Mouse (Mus musculus) erythroblast, adult 5-6 weeks (primary cell): Measurements from ENCODE around the gene Fer1l4. TPM values are rescaled to one million over a fixed set of nuclear protein-coding genes. Genes with fewer than 3 reads are reported as not detected.

ENCODE experiments used
- ATAC-seq: replicated peaks from 2 replicates; pipeline ENCODE4 v1.8.0; 2016; ENCODE audit warnings: moderate number of reproducible peaks, mild to moderate bottlenecking, moderate TSS enrichment, inconsistent platforms; ENCODE audit not compliant: poor library complexity, low FRiP score, severe bottlenecking
- total RNA-seq, 2 experiments: library from RNA; stranded (forward) in 1 of 2; stranded (reverse) in 1 of 2; fragments of 150-400 nt in 1 of 2; fragments of 200-764, 138-1000 nt in 1 of 2; gene quantifications; 2 replicates each; pipeline versions ENCODE4 v1.2.3 to v1.2.4; 2015 to 2017; ENCODE audit warnings: low replicate concordance in 2 of 2

Gene Fer1l4
- not detected in 2 replicates for total RNA-seq (2015; ENCODE audit: low replicate concordance)
- not detected in 2 replicates for total RNA-seq (2017; ENCODE audit: low replicate concordance)

DNA sequence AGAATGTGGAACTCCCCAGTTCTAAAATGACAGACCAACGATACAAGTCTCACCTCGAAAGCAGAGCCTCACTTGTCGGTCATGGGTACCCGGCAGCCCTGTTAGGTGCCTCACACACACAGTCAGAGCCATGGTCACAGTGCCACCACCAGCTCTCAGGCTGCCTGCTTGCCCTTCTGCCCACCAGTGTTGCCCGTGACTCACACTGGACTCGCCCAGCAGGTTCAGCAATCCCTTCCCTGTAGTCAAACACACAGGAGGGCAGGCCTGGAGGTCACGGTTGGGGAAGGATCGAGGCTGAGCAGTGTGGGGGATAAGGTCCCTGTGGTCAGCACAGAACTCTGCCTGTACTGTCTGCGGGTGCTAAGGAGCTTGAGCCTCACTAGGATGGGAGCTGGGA lies at the start of gene Fer1l4:
Gene Fer1l4 (minus strand): TSS at position 132 of the 400 bp plus-strand sequence.
- no peak for ATAC-seq

DNA sequence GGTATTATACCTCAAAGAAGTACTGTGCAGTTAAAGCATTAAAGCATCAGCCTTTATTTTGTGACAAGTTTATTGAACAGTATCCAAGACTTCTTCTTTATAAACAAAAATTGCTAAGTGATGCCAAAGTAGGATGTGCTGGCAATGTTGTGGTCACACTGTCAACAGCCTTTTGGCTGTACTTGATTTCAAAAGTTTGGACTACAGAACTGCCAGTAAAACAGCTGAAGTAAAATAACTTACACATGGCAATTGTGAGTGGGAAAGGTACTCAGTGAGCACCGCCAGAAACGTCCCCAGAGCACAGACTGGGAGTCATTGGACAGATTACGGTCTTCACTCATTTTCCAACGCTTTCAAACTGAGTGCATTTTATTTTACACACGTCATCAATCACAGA lies 39.2 kb upstream of the Fer1l4 start:
- no peak for ATAC-seq

DNA sequence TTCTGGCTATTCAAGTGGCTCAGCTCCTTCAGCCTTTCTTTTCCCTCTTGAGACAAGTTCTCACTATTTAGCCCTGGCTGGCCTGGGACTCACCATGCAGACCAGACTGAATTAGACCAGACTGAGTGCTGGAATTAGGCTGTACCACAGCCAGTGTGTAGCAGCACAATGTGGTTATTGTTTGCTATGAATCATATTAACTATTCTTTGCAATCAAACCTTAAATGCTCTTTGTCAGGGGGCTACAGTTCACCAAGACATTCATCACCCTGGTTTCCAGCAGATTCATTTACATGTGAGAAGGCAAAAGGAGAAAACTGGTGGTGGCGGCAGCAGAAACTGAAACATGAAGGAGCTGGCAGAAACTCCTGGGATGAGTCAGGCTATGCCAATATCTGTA lies 37.1 kb upstream of the Fer1l4 start:
- no peak for ATAC-seq

DNA sequence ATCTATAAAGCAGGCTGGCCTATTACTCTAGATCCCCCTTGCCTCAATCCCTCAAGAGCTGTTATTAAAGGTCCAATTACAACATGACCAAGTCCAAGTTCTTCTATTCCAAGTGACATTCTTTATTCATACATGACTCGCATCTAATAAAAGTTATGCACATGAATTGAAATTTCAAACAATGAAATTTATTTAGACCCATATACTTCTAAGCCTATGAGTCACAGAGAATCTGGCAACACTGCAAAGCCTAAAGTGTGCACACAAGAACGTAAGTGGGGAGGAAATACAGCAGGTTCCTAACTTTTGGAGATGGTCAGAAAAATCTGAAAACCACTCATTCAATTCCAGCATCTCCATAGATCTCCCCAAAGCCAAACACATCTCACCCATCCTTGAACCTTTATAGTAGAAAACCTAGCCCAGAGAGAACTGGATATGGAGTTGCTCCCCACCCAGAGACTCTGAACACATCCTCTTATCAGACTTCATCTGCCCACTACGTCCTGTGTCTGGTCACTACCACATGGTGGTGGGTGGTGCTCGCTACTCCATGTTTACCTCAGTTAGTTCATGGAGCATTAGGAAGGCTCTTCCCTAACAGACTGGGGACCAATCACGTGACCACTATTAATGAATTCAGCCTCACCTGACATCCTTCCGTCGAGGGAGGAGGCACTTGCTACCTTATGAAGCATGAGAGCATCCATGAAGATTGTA lies 34.8 kb upstream of the Fer1l4 start:
- ATAC-seq: no peak

DNA sequence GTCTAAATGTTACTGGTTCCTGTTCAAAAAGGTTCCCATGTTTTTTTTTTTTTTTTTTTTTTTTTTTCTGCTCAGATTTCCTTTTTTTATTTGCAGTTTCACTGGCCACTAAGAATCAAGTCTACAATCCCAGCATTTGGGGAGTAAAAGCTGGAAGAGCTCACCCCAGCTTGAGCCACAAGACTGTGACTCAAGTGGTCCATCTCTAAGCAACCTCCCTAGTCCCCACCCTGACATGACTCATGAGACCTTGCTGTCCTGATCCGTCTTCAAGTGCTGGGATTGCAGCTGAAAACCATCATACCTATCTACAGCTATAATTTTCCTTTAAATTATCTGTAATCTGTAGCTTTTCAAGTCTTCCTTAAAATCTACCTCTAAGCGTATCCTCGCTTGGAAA lies 31.8 kb upstream of the Fer1l4 start:
- no peak for ATAC-seq

DNA sequence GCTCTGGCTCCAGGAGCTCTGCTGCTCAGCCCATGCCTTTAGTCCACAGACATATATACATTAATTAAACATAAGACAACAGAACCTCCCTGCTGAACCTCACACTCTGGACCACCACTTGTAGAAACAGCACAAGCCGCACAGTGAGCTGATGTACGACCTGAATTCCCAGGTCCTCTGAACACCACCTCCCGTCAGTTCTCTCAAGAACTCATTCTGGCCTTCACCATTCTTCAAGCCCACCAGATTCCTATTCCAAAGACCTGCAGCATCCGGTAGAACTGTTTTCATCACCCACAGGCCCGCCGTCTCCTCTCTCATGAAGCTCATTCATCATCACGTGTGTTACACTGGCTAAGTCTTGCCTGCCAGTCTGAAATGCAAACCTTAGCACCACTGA lies 27.6 kb upstream of the Fer1l4 start:
- ATAC-seq: no peak

DNA sequence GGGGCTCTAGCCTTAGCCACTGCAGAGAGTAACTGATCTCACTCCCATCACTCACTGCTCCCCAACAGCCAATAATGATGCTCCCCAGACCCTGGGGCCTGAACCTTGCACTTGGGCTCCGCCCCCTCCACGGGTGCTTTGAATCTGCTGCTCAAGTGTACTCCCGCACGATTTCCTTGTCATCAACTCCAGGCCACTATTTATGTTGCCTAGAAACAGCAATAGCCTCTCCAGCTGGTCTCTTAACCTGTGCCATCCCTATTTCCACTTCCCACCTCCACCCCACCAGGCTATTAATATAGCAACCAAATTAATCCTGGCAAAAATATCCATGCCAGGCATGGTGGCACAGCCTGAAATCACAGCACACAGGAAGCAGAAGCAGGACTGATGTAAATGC lies 26.9 kb upstream of the Fer1l4 start:
- ATAC-seq: no peak

DNA sequence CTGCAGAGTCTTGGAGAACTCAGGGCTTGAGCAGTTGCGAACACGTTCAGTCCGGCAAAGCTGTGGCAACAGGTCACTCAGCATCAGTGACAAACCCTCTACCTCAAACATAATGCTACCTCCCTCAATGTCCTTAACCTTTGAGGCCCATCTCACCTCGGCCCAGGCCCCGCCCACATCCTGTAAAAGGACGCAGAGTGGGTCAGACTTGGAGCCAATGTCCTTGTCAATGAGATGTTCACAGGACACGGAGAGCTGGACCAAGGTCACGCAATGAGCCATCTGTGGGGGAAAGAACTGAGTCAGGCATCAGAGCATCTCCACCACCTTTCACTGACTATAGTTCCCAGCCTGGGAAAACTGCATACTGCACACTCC lies 26.4 kb upstream of the Fer1l4 start:
- ATAC-seq: no peak

DNA sequence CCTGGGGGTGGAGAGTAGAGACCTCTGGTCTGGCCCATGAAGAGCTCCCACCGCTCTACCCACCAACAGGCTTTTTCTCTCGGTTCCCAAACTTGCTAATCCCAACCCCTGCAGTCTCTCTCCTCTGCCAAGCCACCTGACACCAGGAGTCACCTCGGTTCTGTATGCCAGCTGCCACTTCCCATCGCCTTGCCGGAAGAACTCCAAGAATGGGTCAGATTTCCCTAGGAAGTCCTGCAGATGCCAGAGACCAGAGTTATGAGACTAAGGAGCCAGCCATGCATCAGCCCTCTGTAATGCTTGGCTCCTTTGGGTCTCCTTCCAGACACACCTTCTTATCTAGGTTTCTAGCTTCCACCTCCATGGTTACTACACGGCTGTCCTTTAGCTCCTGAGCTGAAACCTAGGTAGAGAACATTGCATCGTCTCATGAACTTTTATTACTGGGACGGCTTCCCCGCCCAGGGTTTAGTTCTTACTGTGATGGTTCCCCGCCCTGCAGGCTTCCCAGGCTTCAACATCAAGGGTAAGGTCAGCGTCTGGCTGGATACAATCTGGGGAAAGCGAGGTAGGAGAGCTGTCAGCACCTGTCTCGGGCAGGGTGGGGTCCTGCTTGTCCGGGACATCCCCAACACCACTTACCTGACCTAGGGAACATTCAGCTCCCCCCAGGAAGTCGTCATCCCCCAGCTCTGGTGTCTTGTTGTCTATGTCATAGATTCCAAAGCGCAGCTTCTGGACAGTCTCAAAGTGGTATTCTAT lies 25.9 kb upstream of the Fer1l4 start:
- no peak for ATAC-seq

DNA sequence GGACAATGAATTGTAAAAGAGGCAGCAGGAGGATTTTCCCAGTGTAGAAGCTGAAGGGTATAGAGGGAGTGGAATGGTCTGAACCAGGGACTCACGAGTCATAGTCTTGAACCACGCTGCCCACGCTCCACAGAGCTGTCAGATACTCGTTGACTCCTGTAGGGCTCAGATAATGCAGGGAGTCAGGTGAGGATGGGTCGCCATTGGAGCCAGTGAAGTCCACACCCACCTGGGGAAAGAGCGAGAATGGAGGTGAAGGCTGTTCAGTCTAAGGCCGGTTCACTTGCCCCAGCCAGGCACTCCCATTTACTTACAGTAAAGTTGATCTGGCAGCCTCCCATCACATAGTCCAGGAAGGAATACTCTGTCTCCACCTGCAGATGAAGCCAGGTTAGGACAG lies 24.7 kb upstream of the Fer1l4 start:
- no peak for ATAC-seq

DNA sequence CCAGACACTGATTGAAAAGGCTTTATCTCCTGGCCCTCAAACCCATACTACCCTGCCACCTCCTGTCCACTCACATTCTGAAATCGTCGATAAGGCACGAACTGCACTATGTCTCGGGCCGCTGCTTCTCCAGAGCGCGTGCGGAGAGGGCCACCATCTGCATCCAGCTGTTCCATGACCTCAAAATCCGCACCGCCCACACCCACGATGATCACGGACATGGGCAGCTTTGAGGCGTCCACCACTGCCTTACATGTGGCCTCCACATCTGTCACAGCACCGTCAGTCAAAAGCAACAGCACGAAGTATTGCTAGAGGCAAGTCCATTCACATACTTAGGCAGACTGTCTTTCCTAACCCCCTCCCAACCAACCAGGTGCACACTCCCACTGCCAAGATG lies 21.0 kb upstream of the Fer1l4 start:
- no peak for ATAC-seq

DNA sequence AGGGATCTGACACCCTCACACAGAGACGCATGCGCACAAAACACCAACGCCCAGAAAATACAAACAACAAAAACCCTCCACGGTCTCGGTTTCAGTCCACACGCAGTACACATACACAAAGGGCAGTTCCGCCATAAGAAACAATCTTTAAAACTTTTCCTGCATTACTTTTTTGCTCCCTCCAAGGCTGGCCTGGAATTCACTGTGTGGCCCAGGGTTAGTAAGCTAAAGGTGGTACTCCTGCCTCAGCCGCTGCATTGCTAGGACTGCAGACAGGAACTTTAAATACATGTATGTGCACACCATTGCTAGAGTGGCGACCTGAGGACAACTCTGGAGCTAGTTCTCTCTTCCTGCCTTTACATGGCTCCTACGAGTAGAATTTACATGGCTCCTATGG lies 18.5 kb upstream of the Fer1l4 start:
- ATAC-seq: no peak

DNA sequence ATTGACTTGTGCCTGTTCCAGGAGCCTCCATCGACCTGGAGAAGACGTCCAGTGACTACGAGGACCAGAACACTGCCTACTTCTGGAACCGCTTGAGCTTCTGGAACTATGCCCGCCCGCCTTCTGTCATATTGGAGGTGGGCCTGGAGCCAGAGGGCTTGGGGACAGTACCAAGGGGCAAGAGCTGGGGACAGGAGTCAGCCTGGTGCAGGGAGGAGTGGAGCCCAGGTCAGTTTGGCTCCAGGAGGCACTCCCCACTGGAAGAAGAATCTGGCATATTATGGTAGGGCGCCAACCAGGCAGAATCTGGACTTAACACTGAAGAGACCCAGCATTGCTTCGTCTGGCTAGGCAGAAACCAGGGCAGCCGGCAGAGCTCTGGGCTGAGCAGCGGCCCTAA lies 15.2 kb upstream of the Fer1l4 start:
- ATAC-seq: no peak

DNA sequence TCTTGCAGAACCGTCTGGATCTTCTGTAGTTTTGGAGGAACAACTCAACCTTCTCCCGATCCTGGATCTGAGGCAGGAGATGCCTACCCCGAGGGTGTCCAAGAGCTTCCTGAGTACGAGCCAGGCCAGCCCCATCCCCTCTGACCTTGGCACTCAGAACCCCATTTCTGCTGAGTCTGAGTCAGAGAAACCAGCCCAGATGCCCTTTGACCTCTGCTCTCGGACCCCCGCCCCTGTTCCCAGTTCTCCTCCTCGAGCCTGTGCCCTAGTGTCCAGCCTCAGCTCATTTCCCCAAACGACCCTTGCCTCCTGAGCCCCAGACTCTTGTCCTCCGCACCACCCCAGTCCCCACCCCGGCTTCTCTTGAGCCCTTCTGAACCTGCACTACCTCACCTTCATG lies 13.4 kb upstream of the Fer1l4 start:
- no peak for ATAC-seq

DNA sequence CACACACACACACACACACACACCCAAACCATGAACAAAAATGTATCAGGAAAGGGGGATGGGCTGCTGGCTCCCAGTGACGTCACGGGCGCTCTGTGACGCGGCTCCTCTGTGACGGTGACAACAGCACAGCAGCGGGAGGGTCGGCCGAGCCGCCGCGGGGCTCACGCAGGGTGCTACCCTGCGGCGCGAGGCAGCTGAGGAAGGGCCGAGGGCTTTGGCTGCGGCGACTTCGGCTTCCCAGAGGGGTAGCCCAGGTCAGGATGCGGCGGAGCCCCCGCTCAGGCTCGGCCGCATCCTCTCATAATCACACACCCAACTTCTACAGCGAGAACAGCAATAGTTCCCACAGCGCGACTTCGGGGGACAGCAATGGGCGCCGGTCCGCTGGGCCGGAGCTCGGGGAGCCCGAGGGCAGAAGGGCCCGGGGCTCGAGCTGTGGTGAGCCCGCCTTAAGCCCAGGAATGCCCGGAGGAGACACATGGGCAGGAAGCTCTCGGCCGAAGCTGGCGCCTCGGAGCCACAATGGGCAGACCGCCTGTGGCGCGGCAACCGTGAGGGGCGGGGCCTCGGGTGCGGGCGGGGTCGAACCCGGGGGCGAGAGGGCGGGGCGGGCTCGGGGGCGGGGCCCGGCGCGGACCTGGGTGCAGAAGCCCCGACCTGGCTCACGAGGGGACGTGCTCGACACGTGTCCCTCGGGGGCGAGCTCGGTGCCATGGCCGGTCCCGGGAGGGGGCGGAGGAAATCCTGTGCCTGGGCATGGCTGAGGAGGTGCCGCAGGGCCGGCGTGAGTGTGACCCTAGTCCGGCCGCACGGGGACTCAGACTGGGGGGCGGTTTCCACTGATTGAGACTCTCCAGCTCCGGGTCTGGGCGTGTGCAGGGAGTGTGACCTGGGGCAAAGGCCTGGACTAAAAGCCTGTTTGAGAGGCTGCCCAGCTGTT lies 12.6 kb upstream of the Fer1l4 start, which contains the start of gene Spag4:
Gene Spag4 (plus strand): TSS at position 77 of the 943 bp plus-strand sequence.
- peak; percentile 62 for ATAC-seq

DNA sequence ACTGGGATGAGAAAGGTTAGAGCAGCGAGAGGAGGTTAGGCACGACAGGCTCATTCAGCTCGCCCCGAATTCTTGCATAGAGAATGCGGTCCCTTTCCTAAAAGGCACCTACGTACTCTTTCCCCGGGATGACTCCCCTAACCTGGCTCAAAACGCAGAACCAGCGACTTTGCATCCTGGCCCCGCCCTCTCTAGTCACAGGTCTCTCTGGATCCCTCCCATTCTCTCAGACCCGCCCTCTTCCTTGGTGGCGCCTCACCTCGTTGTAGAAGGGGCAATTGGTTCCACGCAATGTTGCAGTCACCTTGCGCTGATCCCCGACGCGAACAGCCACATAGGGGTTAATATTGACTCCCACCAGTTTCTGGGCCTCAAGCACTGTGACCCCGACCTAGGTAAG lies 4.8 kb downstream of the Fer1l4 start:
- ATAC-seq: no peak; the same call in 1 of the 2 replicates

DNA sequence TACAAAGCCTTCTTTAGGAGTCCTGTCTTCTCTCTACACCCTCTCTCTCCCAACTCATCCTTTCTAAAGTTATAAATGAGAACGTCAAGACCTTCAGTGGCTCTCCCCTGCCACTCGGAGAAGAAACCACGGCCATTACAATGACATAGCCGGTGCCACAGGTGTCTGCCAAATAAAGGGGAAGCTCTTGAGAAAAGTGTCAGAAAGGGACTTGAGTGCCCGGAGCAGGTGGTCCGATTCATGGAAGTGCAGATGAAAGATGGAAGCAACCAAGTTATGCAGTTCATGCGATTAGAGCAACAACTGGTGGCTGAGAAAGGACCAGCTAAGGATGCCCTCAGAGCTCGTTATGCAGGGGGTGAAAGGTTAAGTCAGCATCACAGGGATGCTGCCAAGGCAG lies 9.8 kb downstream of the Fer1l4 start:
- ATAC-seq: no peak

DNA sequence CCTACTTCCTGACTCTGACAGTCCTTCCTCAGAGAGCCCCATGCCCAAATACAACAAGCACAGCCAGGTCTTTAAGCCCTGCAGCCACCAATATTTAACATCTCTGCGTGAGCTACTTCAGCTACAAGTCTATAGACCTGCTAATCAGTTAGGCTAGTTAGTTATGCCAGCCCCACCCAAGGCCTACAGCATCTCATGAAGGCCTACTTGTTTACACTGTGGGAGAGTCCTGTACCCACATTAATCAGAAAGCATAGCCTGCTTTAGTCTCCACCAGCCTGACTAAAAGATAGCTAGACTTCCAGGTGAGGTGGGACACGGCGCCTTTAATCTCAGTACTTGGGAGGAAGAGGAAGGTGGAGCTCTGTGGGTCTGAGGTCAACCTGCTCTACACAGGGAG lies 13.4 kb downstream of the Fer1l4 start:
- no peak for ATAC-seq

DNA sequence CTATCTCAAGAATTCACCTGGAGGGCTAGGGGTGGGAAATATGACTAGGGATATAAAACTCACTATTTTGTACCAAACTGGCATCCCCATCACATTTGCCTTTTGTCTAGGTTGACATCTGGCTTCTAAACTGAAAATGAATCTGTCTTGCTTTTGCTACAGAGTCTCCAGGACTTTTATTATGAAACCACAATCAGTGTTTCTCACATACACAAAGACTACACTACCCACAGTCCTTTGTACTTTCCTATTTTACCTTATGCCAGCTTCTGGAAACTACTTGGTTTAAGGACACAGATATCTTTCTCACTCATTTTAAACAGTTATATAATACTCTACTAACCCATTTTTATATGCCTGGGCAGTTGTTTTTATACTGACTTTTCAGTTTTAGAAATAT lies 27.3 kb downstream of the Fer1l4 start:
- no peak for ATAC-seq

DNA sequence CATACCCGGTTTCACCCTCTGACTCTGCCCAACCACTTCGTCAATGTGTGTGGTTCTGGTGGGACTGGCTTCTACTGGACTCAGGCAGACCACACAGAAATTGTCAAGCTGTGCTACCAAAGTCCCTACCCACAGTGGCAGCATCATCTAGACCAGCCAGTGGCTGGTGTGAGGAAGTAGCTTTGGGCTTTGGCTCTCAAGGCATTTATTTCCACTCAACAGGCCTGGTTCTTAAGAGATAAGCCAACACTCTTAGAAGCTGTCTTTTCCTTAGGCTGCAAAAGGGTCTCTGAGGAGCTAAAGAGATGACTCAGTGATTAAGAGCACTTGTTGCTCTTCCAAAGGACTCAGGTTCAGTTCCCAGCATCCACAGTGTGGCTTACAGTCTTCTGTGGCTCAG lies 31.0 kb downstream of the Fer1l4 start:
- ATAC-seq: no peak
